Mouse (Mus musculus): ENCODE data around the gene Med6.

DNA sequence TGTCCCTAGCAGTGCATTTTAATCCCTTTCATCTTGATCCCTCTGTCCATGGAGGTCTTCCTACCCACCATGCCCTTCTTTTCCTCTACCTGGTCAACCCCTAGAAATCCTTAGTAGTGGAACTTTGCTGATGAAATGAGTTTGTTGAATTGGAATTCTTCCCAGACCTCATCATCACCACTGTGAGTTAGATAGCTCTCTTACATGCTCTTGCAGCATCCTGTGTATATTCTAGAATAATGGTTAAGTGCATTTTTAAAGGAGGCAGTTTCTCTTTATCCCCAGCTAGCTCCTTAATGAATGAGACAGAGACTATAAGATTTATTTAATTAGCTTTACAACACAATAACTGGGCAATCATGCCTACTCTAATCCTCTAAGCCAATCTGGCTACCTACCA, 14.6 kb upstream of the Med6 start:
- no peak for TF ChIP-seq TAL1 (IDR thresholded peaks at IDR 0.05; ENCODE audit: low read length)
- no peak for TF ChIP-seq GATA1 (IDR thresholded peaks at IDR 0.05; ENCODE audit: low read length)

Measured in erythroblast, embryonic 14.5 days (primary cell).